Mouse (Mus musculus): ENCODE results near the gene Ppm1b.

The Ppm1b gene

DNA sequence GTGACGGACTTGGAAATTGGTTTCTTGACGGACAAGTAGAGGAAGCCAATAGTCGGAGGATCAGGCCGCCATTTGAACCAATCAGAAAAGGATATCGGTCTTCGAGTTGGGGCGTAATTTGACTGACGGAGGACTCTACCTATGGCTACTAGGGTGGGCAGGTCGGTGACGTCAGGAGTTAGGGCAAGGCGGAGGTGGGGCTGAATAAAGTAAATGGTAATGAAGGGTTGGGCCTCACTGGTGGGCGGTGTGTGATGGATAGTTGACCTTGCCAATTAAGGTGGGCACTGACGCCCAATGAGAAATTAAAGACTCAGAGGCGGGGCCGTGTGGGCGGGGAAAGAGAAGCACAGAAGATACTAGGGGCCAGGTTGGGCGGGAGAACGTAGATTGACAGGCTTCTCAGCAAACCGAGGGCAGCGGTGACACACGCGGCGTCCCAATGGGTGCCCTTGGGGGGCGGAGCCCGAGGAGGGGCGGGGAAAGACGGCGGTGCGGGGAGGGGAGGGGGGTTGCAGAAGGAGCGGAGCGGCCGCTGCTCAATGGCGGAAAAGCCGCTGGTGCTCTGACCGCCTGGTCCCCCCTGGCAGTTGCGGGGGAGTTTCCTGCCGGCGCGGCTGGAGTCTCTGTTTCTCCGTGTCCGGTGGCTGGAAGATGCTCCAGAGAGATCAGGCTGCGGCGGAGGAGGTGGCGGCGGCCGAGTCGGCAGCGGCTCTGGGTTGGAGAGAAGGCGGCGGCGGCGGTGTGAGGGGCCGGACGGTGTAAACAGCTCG, 1.1 kb downstream of the Ppm1b start:
- DNase-seq (ENCODE audit: low spot score in 2 of 2), result peak; percentile 100

DNA sequence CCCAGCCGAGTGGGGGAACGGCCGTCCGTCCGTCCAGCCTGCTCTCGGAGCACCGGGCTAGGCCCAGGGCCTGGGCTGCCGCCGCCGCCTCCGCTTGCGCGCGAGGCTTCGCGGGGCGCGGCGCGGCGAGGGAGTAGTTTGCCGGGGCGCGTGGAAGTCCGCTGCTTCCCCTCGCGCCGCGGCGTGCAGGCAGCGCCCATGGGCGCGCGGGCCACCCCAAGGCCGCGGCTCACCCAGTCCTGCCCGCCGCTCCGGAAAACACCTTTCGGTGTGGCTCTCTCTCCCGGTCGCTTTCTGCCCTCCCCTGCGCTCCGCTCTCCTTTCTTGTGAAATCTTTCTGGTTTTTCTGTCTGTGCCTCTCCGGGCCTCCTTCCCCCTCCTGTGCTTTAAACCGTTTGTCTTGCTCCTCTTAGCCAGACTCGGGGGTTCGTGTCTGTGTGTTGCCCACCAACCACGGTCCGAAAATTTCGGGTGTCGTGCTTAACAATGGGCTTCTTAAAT, 1.9 kb downstream of the Ppm1b start:
- peak; percentile 31 to 34 for DNase-seq (ENCODE audit: low spot score in 2 of 2)

DNA sequence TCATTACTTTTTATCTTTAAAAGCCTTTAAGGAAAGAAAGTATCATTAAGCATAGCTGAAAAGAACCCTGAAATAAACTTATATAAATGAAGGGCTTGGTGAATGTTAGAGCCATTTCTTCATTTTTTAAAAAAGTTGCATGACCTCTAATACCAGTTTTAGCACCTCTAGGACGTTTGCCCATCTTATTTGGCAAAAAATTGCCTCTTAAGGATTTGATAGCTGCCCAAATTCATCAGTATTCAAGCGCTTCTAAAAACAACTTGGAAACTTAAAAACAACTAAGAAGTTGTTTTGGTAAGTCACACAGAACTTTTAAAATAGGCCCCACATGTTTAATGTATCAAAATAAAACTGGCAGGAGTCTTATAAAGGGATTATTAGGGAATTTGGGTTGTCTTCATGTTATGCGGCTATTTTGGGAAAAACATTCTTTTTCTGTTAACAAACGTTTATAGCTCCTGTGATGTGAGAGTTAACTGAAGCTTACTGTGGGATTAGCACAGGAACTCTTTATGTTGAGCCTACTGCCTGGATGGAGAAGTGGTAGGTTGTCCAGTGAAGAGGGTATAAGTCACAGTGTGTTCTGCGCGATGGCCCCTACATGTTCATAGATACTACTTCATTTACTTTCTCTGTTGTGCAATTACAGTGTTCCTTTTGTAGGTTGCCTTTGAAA, 2.6 kb downstream of the Ppm1b start:
- no peak for DNase-seq (ENCODE audit: low spot score in 2 of 2)

- DNase-seq (ENCODE audit: low spot score in 2 of 2), result no peak
These were observed 3.1 kb downstream of the Ppm1b start for GRCm38 (mm10) chr17:84959665-84960020.

DNA sequence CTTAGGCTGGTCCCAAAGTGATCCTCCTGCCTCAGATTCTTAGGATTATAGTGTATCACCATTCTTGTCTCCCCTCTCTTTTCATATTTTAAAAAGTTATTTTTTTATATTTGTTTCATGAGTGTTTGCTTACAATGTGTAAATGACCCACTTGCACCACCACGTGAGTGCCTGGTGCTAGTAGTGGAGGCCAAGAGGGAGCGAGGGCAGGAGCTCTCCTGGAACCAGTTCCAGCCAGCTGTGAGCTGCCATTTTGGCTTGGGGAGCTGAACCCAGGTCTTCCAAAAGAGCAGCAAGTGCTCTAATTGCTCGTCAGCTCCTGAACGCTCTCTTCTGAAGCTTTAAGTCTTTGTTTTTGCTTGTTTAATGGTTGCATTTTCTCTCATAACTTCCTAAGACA, 3.6 kb downstream of the Ppm1b start:
- no peak for DNase-seq (ENCODE audit: low spot score in 2 of 2)

- no peak for DNase-seq (ENCODE audit: low spot score in 2 of 2)
These were observed 5.5 kb downstream of the Ppm1b start for GRCm38 (mm10) chr17:84962046-84962445.

GRCm38 (mm10) chr17:84963651-84964050, 7.1 kb downstream of the Ppm1b start:
- no peak for DNase-seq (ENCODE audit: low spot score in 2 of 2)

- DNase-seq (ENCODE audit: low spot score in 2 of 2), result no peak
These were observed 9.7 kb downstream of the Ppm1b start for GRCm38 (mm10) chr17:84966231-84966630.

DNA sequence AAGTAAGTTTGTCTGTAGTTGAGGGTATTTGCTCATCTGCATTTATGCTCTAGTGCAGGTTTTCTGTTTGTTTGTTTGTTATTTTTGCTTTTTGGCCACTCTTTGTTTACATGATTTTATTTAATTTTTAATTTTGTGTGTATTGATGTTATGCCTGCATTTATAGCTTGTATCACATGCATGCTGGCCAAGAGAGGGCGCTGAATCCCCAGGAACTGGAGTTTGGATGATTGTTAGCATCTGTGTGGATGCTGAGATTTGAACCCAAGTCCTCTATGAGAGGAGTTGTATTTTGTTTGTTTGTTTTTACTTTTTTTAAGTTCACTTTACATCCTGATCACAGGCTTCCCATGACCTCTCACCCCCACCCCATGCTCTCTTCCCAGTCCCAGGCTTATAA, 10.5 kb downstream of the Ppm1b start:
- DNase-seq (ENCODE audit: low spot score in 2 of 2), result no peak

GRCm38 (mm10) chr17:84969916-84970315, 13.4 kb downstream of the Ppm1b start:
- DNase-seq (ENCODE audit: low spot score in 2 of 2), result no peak

GRCm38 (mm10) chr17:84981721-84982120, 25.2 kb downstream of the Ppm1b start:
- no peak for DNase-seq (ENCODE audit: low spot score in 2 of 2)

- DNase-seq (ENCODE audit: low spot score in 2 of 2), result no peak
These were observed 26.2 kb downstream of the Ppm1b start for GRCm38 (mm10) chr17:84982735-84983134.

GRCm38 (mm10) chr17:84986368-84986767, 29.8 kb downstream of the Ppm1b start:
- no peak for DNase-seq (ENCODE audit: low spot score in 2 of 2)

DNA sequence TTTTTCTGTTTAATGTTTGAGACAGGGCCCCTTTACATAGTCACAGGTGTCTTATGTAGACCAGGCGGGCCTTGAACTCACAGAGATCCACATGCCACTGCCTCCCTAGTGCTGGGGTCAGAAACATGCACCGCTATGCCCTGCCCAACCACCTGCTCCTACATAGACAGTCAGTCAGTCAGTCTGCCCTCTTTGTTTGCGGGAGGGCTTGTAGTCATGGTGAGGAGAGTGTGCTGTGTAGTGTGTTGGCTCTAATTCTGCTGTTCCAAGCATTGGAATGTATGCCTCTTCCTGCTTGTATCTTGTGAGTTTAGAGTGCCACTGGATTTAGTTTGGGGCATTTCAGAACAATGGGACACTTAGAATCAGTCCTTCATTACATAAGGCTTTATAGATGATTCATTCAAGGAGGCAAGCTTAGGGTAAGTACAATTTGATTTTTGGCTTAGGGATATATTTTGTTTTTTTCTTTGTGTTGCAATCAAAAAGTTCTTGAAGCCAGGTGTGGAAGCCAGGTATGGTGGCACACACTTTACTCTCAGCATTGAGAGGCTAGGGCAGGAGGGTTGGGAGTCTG, 31.4 kb downstream of the Ppm1b start:
- DNase-seq (ENCODE audit: low spot score in 2 of 2), result no peak

GRCm38 (mm10) chr17:84988514-84988913, 32.0 kb downstream of the Ppm1b start:
- no peak for DNase-seq (ENCODE audit: low spot score in 2 of 2)

GRCm38 (mm10) chr17:84995844-84996243, 39.3 kb downstream of the Ppm1b start:
- no peak for DNase-seq (ENCODE audit: low spot score in 2 of 2)

GRCm38 (mm10) chr17:84997639-84998038, 41.1 kb downstream of the Ppm1b start:
- DNase-seq (ENCODE audit: low spot score in 2 of 2), result peak; percentile 6 to 7

- no peak for DNase-seq (ENCODE audit: low spot score in 2 of 2)
These were observed 43.1 kb downstream of the Ppm1b start for GRCm38 (mm10) chr17:84999636-85000035.

DNA sequence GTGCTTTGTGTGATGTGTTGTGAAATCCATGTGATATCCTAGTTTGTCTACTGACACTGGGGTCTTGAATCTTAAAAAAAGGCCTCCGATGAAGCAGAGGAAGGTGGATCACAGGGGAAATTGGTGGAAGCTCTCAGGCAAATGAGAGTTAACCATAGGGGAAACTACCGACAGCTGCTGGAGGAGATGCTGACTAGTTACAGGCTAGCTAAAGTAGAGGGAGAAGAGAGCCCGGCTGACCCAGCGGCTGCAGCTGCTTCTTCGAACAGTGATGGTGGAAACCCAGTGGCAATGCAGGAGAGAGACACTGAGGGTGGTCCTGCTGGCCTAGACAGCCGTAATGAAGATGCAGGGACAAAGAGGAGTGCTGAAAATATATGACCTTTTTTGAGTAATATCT, 56.9 kb downstream of the Ppm1b start:
- DNase-seq (ENCODE audit: low spot score in 2 of 2), result no peak

- DNase-seq (ENCODE audit: low spot score in 2 of 2), result no peak
These were observed 58.1 kb downstream of the Ppm1b start for GRCm38 (mm10) chr17:85014632-85015031.

DNA sequence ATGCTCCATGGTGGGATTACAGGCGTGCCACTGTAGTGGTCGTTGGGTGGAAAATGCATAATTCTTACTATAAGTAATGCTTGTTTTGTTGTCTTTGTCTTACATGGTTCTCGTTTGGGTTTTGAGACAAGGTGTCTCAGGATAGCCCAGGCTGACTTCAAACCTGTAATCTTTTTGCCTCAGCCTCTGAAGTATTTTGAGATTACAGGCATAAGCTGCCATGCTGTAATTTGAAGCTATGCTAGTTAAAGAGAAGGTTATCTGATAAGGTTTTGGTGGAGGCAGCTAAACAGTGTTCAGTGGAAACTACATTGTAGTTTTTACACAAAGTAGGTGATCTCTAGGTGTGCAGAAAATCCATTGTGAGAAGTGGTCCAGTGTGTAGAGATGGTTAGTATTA, 61.8 kb downstream of the Ppm1b start:
- no peak for DNase-seq (ENCODE audit: low spot score in 2 of 2)

DNA sequence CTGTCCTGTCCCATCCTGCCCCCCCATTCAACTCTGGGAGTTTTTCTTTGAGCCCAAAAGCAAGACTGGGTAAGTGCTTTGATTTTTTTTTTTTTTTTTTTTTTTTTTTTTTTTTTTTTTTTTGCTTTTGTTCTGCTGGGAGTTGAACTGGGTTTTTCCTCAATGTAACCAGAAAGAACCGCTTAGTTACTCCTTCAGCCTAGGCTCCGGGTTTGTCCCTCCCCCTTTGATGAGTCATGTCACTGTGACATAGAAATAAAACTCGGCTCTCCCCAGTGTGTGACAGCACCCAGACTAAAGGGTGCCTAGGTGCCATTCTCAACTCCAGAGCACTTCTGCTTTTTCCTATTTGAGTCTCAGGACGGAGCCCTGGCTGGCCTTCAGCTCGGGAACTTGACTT, 62.3 kb downstream of the Ppm1b start:
- peak in 1 of 2 experiments; percentile 13 for DNase-seq (ENCODE audit: low spot score in 2 of 2)

- DNase-seq (ENCODE audit: low spot score in 2 of 2), result no peak
These were observed 63.8 kb downstream of the Ppm1b start for GRCm38 (mm10) chr17:85020343-85020742.

Measured in natural killer cell, adult 2 months (primary cell).